Mouse (Mus musculus): ENCODE results near the gene Gm20479.

DNA sequence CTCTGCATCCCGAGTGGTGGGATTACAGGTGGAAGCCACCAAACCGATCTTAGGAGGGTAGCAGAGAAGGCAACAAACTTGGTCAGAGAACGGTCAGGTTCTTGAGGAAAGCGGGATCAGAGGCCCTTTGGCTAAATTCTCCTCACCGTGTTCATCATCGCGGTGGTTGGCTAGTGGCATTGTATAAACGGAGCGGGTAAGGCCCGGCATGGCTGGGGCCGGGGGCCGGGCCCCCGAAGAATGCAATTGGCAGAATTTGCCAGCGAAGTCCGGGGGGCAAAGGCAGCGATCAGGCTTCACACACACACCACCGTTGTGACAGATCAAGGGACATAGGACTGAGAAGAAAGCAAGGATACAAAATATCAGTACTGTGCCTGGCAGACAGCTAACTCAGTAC, 27.2 kb downstream of the Gm20479 start:
- TF ChIP-seq CTCF (conservative IDR thresholded peaks at IDR 0.05 in 1 of 2, IDR thresholded peaks at IDR 0.05 in 1 of 2; ENCODE audit: low read depth in 2 of 2, low read length in 2 of 2) (no peak), ELF1 (IDR thresholded peaks at IDR 0.05; ENCODE audit: low read depth, low read length) (no peak), POLR2A (IDR thresholded peaks at IDR 0.05; ENCODE audit: low read depth, low read length) (no peak), ETS1 (conservative IDR thresholded peaks at IDR 0.05; ENCODE audit: low read depth, low read length) (no peak), NELFE (IDR thresholded peaks at IDR 0.05; ENCODE audit: low read depth, low read length) (no peak), NRF1 (IDR thresholded peaks at IDR 0.05; ENCODE audit: low read depth, low read length) (no peak), KAT2A (IDR thresholded peaks at IDR 0.05; ENCODE audit: insufficient replicate concordance, low read length) (no peak), MEF2A (IDR thresholded peaks at IDR 0.05; ENCODE audit: borderline replicate concordance, low read depth, low read length) (no peak), SMC3 (IDR thresholded peaks at IDR 0.05; ENCODE audit: low read depth, low read length) (no peak), EP300 (IDR thresholded peaks at IDR 0.05; ENCODE audit: low read length) (no peak), ZMIZ1 (IDR thresholded peaks at IDR 0.05; ENCODE audit: low read depth, low read length) (no peak)
